Mouse (Mus musculus): ENCODE measurements around the gene Zfp385b. TPM values are rescaled to one million over a fixed set of nuclear protein-coding genes. Genes with fewer than 3 reads are reported as not detected.

The Zfp385b gene
- total and polyA plus RNA-seq, 3 experiments = not detected

GRCm38 (mm10) chr2:77456602-77457001 lies 362.8 kb downstream of the Zfp385b start:
- TF ChIP-seq MAX (IDR thresholded peaks at IDR 0.05; ENCODE audit: low read length) (no peak), ZNF384 (IDR thresholded peaks at IDR 0.05; ENCODE audit: low read depth, low read length) (no peak), ZMIZ1 (IDR thresholded peaks at IDR 0.05; ENCODE audit: low read depth, low read length) (no peak), HCFC1 (IDR thresholded peaks at IDR 0.05; ENCODE audit: low read depth, low read length) (no peak), CHD1 (IDR thresholded peaks at IDR 0.05; ENCODE audit: low read depth, low read length) (no peak), NRF1 (IDR thresholded peaks at IDR 0.05; ENCODE audit: low read depth, low read length) (no peak), ETS1 (conservative IDR thresholded peaks at IDR 0.05; ENCODE audit: low read depth, low read length) (no peak), BHLHE40 (IDR thresholded peaks at IDR 0.05; ENCODE audit: low read depth, low read length) (no peak), ZC3H11A (IDR thresholded peaks at IDR 0.05; ENCODE audit: low read depth, low read length) (no peak), RAD21 (IDR thresholded peaks at IDR 0.05; ENCODE audit: low read depth, low read length) (no peak), CHD2 (IDR thresholded peaks at IDR 0.05; ENCODE audit: low read length) (no peak), ELF1 (IDR thresholded peaks at IDR 0.05; ENCODE audit: low read depth, low read length) (no peak), MXI1 (IDR thresholded peaks at IDR 0.05; ENCODE audit: low read depth, low read length) (no peak), E2F4 (IDR thresholded peaks at IDR 0.05; ENCODE audit: insufficient replicate concordance, low read depth, low read length) (no peak)
- no peaks in the 10 kb centered on the region for H3K4me1 ChIP-seq (ENCODE audit: control insufficient read depth in 1 of 2, insufficient read depth in 2 of 2)
- no peak overlapping the region for H3K27ac ChIP-seq (ENCODE audit: insufficient read depth, low read depth)
- dilution Hi-C loops (cut with MboI; ENCODE audit: extremely low pct_ligation_motif_present, extremely low pct_unique_long_range_greater_than_20kb, low sequenced_read_pairs) = no loop called here
- H3K4me3 ChIP-seq (replicated peaks in 1 of 3; ENCODE audit: low read depth in 2 of 3, low read length in 2 of 3, poor library complexity in 1 of 3) = no peak overlapping the region
- H3K4me2 ChIP-seq (ENCODE audit: insufficient read depth, low read depth, poor library complexity, severe bottlenecking) = no peak overlapping the region
- no peak overlapping the region for H3K9ac ChIP-seq (ENCODE audit: insufficient read depth, low read depth)
- no peaks in the 10 kb centered on the region for H3K27me3 ChIP-seq (replicated peaks)
- no peak for DNase-seq (ENCODE audit: extremely low read depth)
- no peaks in the 10 kb centered on the region for H3K79me2 ChIP-seq (replicated peaks; ENCODE audit: control insufficient read depth, extremely low read depth, insufficient read depth, poor library complexity, severe bottlenecking)
- no peaks in the 10 kb centered on the region for H3K36me3 ChIP-seq (replicated peaks in 1 of 2; ENCODE audit: control insufficient read depth in 1 of 2, insufficient read depth in 1 of 2, low read length in 1 of 2)
- in situ Hi-C loops (cut with MboI; ENCODE audit: low pct_ligation_motif_present, low pct_unique_long_range_greater_than_20kb, low sequenced_read_pairs) = no loop called here
- H3K9me3 ChIP-seq (replicated peaks; ENCODE audit: low read length) = peaks cover 71% of the 10 kb centered on the region

GRCm38 (mm10) chr2:77454341-77454937 lies 365.0 kb downstream of the Zfp385b start:
- Histone ChIP-seq H3K79me2 (replicated peaks; ENCODE audit: control insufficient read depth, extremely low read depth, insufficient read depth, poor library complexity, severe bottlenecking) (no peaks in the 10 kb centered on the region), H3K9me3 (replicated peaks; ENCODE audit: low read length) (peaks cover 64% of the 10 kb centered on the region), H3K4me3 (replicated peaks in 1 of 3; ENCODE audit: low read depth in 2 of 3, low read length in 2 of 3, poor library complexity in 1 of 3) (no peak overlapping the region), H3K27ac (ENCODE audit: insufficient read depth, low read depth) (no peak overlapping the region), H3K36me3 (replicated peaks in 1 of 2; ENCODE audit: control insufficient read depth in 1 of 2, insufficient read depth in 1 of 2, low read length in 1 of 2) (no peaks in the 10 kb centered on the region), H3K27me3 (replicated peaks) (no peaks in the 10 kb centered on the region), H3K9ac (ENCODE audit: insufficient read depth, low read depth) (no peak overlapping the region), H3K4me2 (ENCODE audit: insufficient read depth, low read depth, poor library complexity, severe bottlenecking) (no peak overlapping the region), H3K4me1 (ENCODE audit: control insufficient read depth in 1 of 2, insufficient read depth in 2 of 2) (no peaks in the 10 kb centered on the region)
- no peak for DNase-seq (ENCODE audit: extremely low read depth)
- in situ Hi-C loops (cut with MboI; ENCODE audit: low pct_ligation_motif_present, low pct_unique_long_range_greater_than_20kb, low sequenced_read_pairs) (no loop called here), dilution Hi-C loops (cut with MboI; ENCODE audit: extremely low pct_ligation_motif_present, extremely low pct_unique_long_range_greater_than_20kb, low sequenced_read_pairs) (no loop called here)
- TF ChIP-seq NELFE (IDR thresholded peaks at IDR 0.05; ENCODE audit: low read depth, low read length) = no peak
- no peak for TF ChIP-seq ZC3H11A (IDR thresholded peaks at IDR 0.05; ENCODE audit: low read depth, low read length)
- TF ChIP-seq MYC (IDR thresholded peaks at IDR 0.05; ENCODE audit: low read depth, low read length) = no peak
- no peak for TF ChIP-seq TBP (conservative IDR thresholded peaks at IDR 0.05; ENCODE audit: low read depth, low read length)
- no peak for TF ChIP-seq POLR2A (IDR thresholded peaks at IDR 0.05; ENCODE audit: low read depth, low read length)
- no peak for TF ChIP-seq JUND (conservative IDR thresholded peaks at IDR 0.05; ENCODE audit: low read depth, low read length)
- TF ChIP-seq MAX (IDR thresholded peaks at IDR 0.05; ENCODE audit: low read length) = no peak
- TF ChIP-seq CHD1 (IDR thresholded peaks at IDR 0.05; ENCODE audit: low read depth, low read length) = no peak
- no peak for TF ChIP-seq JUN (IDR thresholded peaks at IDR 0.05; ENCODE audit: insufficient read depth, low read depth, low read length)
- TF ChIP-seq SIN3A (IDR thresholded peaks at IDR 0.05; ENCODE audit: low read length) = no peak
- no peak for TF ChIP-seq EP300 (IDR thresholded peaks at IDR 0.05; ENCODE audit: low read length)
- no peak for TF ChIP-seq MAZ (IDR thresholded peaks at IDR 0.05; ENCODE audit: low read depth, low read length)
- TF ChIP-seq KAT2A (IDR thresholded peaks at IDR 0.05; ENCODE audit: insufficient replicate concordance, low read length) = no peak
- no peak for TF ChIP-seq IRF4 (IDR thresholded peaks at IDR 0.05; ENCODE audit: low read depth, low read length)

Data from CH12.LX (cell line).